Mouse (Mus musculus) lung, postnatal 25 days (tissue): ENCODE measurements around the gene AA986860.

ENCODE experiments used
- DNase-seq: peaks from one replicate; pipeline ENCODE4 v3.0.0; 2022; ENCODE audit warnings: low spot score

Gene AA986860

DNA sequence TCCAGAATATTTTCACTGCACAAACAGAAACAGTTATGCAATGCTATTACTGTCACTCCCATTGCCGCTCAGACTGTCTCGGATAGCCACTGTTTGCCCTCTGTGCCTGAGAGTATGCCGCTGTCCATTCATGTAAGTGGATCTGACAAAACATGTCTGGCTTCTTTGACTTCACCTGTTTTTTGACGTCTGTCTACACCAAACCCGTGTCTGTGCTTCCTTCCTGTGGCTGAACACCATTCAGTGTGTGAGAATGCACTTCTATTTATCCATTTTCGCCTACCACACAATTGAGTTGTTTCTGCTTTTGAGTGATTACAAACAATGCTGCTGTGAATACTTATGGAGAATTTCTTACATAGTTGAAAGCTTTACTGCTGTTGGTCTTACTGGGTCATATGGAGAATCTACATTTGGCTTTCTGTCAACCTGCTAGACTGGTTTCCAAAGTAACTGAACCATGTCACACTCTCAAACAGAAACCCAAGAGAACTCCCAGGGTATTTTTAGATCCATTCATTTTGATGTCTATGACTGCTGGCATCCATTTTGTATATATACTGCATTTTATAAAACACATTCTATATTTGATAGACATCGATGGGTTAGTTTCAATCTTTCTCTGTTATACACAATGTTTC is 44.0 kb downstream of the AA986860 start:
- peak; percentile 29 for DNase-seq

DNA sequence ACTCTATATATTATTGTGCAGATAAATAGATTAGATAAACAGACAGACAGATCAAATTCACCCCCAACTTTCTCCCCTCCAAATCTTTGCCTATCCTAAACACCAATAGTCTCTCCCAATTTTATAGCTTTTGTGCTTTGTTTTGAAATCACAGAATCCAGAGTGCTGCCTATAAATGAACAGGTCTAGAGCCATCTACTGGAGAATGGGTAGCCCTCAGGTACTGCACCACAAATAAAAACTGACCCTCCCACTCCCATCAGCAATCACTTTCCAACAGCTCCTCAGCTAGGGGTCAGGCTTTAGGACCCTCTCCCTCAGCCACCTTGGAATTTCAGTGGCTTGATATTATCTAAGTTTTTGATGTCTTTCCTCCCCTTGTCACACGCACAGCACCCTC is 44.9 kb downstream of the AA986860 start:
- DNase-seq, result peak; percentile 39

DNA sequence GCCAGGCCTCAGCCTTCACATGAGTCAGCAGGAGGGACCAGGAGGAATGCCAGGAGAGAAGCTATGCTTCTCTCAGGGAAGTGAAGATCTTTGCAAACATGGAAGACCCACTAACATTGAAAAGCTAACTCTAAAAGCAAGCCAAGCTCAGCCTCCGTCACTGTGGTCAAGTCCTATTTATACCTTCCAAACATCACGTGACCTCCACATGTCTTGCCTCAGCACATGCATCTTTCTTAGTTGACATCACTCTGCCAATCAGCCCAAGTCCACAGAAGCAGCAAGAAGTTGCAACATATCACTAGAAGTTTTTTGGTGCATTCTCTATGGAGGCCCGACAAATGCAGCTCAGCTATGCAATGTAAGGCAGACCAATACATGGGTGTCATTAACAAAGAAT is 48.1 kb downstream of the AA986860 start:
- DNase-seq, result no peak

DNA sequence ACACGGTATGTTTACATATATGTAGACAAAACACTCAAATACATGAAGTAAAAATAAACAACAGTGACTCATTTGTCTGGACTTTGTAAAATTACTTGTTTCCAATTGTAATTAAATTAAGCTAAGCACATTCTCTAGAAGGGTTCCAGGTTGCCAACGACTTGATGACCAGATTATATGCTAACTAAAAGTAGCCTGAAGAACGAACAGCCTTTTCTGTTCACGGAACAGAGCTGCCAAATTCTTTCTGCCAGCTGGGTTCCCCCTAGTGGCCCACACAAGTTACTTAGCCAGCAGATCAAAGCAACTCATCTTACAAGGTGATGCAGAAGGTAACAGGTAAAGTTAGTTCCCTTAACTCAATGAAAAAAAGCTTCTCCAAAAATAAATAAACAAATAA is 52.3 kb downstream of the AA986860 start:
- DNase-seq, result peak; percentile 64

DNA sequence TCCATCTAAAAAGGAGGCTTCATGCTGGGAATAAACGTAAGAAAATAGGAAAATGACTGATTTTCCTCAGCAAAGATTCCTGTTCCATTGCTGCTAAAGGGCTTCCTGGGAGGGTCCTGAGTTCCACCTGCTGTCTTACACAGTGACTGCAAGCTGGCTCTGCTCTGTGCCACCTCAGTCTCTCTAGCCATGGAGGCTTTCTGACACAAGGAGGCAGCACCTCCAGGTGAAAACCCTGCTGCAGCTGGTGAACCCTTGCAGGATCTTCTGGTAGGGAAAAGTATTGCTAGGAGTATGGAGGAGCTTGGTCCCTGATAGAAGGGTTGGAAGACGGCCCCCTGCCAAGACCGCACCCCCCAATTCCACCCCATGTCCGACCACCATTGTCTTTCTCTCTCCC is 55.2 kb downstream of the AA986860 start:
- no peak for DNase-seq

DNA sequence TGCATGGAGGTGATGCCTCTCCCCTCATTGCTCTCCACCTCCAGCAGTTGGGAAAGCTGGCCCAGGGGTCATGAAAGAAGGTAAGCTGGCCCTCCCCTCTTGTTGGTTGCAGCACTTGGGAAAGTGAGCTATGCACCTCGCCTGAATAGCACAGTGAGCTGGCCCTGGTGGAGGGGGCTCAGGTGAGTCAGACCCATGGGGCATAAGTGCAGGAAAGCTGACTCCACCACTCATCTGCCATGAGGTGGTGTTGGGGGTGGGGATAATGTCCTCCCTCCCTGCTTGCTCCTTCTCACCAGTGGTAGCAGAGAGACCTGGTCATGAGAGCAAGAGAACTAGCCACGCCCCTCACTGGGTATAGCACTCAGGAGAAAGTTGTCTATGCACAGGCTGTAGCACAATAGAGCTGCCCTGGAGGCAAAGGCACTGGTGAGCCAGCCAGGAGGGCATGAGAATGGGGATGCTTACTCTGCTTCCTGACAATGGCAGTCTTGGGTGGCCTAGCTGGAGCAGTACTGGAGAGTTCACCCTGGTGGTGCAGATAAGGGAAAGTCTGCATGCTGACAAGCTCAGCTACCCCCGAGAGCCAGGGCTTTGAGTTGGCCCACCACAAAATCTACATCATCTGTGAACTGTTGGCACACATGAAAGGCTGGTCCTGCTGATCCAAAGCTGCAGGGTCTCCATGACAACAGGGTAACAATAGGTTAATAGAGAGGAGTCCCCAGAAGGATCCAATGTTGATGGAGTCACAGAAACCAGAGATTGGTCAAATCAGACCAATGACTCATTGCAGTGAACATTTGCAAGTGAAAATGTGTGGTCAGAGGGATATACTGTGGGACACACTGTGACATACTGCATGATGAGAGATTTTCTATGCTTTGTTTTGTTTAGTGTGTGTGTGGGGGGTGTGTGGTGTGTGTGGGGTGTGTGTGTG is 58.0 kb downstream of the AA986860 start:
- DNase-seq, result no peak
